9 mouse cellular contexts compared by ENCODE assay signal in genomic region chrX:101427774-101428173, GRCm38 (mm10). TPM values are rescaled to one million over a fixed set of nuclear protein-coding genes. Genes with fewer than 3 reads are reported as not detected.
DNase-seq lines count a peak whose midpoint lies in the region; ATAC-seq lines count a peak whose summit lies in the region.
"Had no signal": no experiment of that assay in that cellular context is flagged by ENCODE, and none has a peak within 500 bp of the region (broad histone marks: within the 10 kb centered on the region; RNA-seq: fewer than 3 reads in every experiment).

No protein-coding gene starts in this region.

- H3K9ac ChIP-seq in midbrain, embryonic 15.5 days: no peak overlapping the region
- H3K9ac ChIP-seq in midbrain, embryonic 11.5 days (ENCODE audit: low read length): no peak overlapping the region

- no peaks in the 10 kb centered on the region for H3K27me3 ChIP-seq in midbrain, embryonic 15.5 days (replicated peaks)
- no peaks in the 10 kb centered on the region for H3K27me3 ChIP-seq in midbrain, embryonic 11.5 days (ENCODE audit: control insufficient read depth, insufficient read depth, low read length)

- H3K27ac ChIP-seq in midbrain, embryonic 15.5 days: 0 out of 2 replicates have a peak overlapping the region, but pooled peaks have one; percentile 92
- no peak overlapping the region for H3K27ac ChIP-seq in midbrain, embryonic 11.5 days (ENCODE audit: low read depth, low read length)

- DNase-seq in embryo, embryonic 11 days: peak; percentile 14
- DNase-seq in embryo, embryonic 9.5 days (ENCODE audit: extremely low spot score): no peak
- no peak for DNase-seq in midbrain, embryonic 11.5 days (ENCODE audit: low spot score, missing footprints)
- DNase-seq in c-Kit-positive CD71-positive TER-119-positive erythroid progenitor cells, embryonic 14.5 days (ENCODE audit: low spot score): peak; percentile 48
- peak; percentile 28 for DNase-seq in skeletal muscle tissue, adult 2 months (ENCODE audit: low read depth, low spot score)
- no peak for DNase-seq in ovary, postnatal 14 days (ENCODE audit: low spot score)
- DNase-seq in gastrocnemius, postnatal 25 days: no peak
- DNase-seq: adrenal gland, adult 2 months had no signal

- no peak for ATAC-seq in midbrain, embryonic 15.5 days (replicated peaks)
- ATAC-seq in midbrain, embryonic 11.5 days (ENCODE audit: low FRiP score): no peak

- no peak overlapping the region for H3K4me3 ChIP-seq in midbrain, embryonic 15.5 days
- H3K4me3 ChIP-seq in midbrain, embryonic 11.5 days (ENCODE audit: low read depth, low read length): no peak overlapping the region

- H3K4me1 ChIP-seq in midbrain, embryonic 15.5 days: peaks cover 17% of the 10 kb centered on the region
- no peaks in the 10 kb centered on the region; the same call in 1 of the 2 replicates for H3K4me1 ChIP-seq in midbrain, embryonic 11.5 days (ENCODE audit: control insufficient read depth, insufficient read depth, low read length)

- H3K9me3 ChIP-seq in midbrain, embryonic 15.5 days: no peaks in the 10 kb centered on the region
- H3K9me3 ChIP-seq in midbrain, embryonic 11.5 days (ENCODE audit: control insufficient read depth, low read length): no peaks in the 10 kb centered on the region

- 0% methylated on average over 1 of the region's 1 CpGs for WGBS in midbrain, embryonic 15.5 days
- 4% methylated on average over 1 of the region's 1 CpGs for WGBS in midbrain, embryonic 11.5 days

- H3K36me3 ChIP-seq in midbrain, embryonic 15.5 days (replicated peaks): no peaks in the 10 kb centered on the region; the same call in 1 of the 2 replicates
- 0 out of 2 replicates have a peak, but pooled peaks cover 2% of the 10 kb centered on the region for H3K36me3 ChIP-seq in midbrain, embryonic 11.5 days (ENCODE audit: control insufficient read depth, insufficient read depth, low read length)

- no peak overlapping the region for H3K4me2 ChIP-seq in midbrain, embryonic 15.5 days
- no peak overlapping the region for H3K4me2 ChIP-seq in midbrain, embryonic 11.5 days

RNA-seq across cellular contexts. Expression of gene Nono, which starts 1.3 kb away (rescaled TPM):
- polyA plus RNA-seq in midbrain, embryonic 15.5 days (2015; fragmentation: Nextera tagmentation; extraction: Ambion mirVana): 335 and 336 TPM in 2 replicates
- polyA plus RNA-seq in midbrain, embryonic 11.5 days (2014; fragmentation: Nextera tagmentation; extraction: Ambion mirVana): 700 and 727 TPM in 2 replicates
- total RNA-seq in gastrocnemius, postnatal 25 days (2021): 10 to 100 TPM; 40.4 to 46.1 TPM

RNA-seq across cellular contexts. Expression of gene Zmym3, which starts 7.1 kb away (rescaled TPM):
- 94.3 and 102 TPM in 2 replicates for polyA plus RNA-seq in midbrain, embryonic 15.5 days (2015; fragmentation: Nextera tagmentation; extraction: Ambion mirVana)
- 17.0 and 20.4 TPM in 2 replicates for polyA plus RNA-seq in midbrain, embryonic 11.5 days (2014; fragmentation: Nextera tagmentation; extraction: Ambion mirVana)
- total RNA-seq in gastrocnemius, postnatal 25 days (2021): 1 to 10 TPM; 7.8 to 9.7 TPM

RNA-seq across cellular contexts. Expression of gene Itgb1bp2, which starts 21.1 kb away (rescaled TPM):
- 1.5 and 1.6 TPM in 2 replicates for polyA plus RNA-seq in midbrain, embryonic 15.5 days (2015; fragmentation: Nextera tagmentation; extraction: Ambion mirVana)
- 1.1 and 1.9 TPM in 2 replicates for polyA plus RNA-seq in midbrain, embryonic 11.5 days (2014; fragmentation: Nextera tagmentation; extraction: Ambion mirVana)
- 100 to 1,000 TPM; 228 to 250 TPM for total RNA-seq in gastrocnemius, postnatal 25 days (2021)

RNA-seq across cellular contexts. Expression of gene Gjb1, which starts 51.6 kb away (rescaled TPM):
- 1.0 and 1.1 TPM in 2 replicates for polyA plus RNA-seq in midbrain, embryonic 15.5 days (2015; fragmentation: Nextera tagmentation; extraction: Ambion mirVana)
- not detected in 2 replicates for polyA plus RNA-seq in midbrain, embryonic 11.5 days (2014; fragmentation: Nextera tagmentation; extraction: Ambion mirVana)
- total RNA-seq in gastrocnemius, postnatal 25 days (2021): under 1 TPM; 0.46 TPM

Comparison
In these comparisons a context has a peak if more than half of its experiments do, and no peak if none do; other contexts are left out.
1. DNase-seq: peak in embryo, embryonic 11 days (single experiment), c-Kit-positive CD71-positive TER-119-positive erythroid progenitor cells, embryonic 14.5 days (single experiment) and skeletal muscle tissue, adult 2 months (single experiment); none in embryo, embryonic 9.5 days (single experiment), midbrain, embryonic 11.5 days (single experiment), ovary, postnatal 14 days (single experiment) and gastrocnemius, postnatal 25 days (single experiment).